Mouse (Mus musculus) embryonic facial prominence, embryonic 12.5 days (tissue): ENCODE data around the gene Olfr1168. TPM values are rescaled to one million over a fixed set of nuclear protein-coding genes. Genes with fewer than 3 reads are reported as not detected.
"Not testable (repeated sequence)": the region's sequence is repeated elsewhere in the genome, so short reads cannot be mapped to it uniquely, and the experiment has no call there.

Experiments used
- ATAC-seq: fragments of 200-750 bp; cut with Nextera tagmentation; 2 replicates; pipeline ENCODE4 v1.8.0; 2017; ENCODE audit not compliant: insufficient number of reproducible peaks, insufficient read depth, low FRiP score, low TSS enrichment
- H3K27ac ChIP-seq: fragments of 300-500 bp; sonication (generic); 2 replicates; pipeline ENCODE4 v1.5.1; 2016; ENCODE audit warnings: mild to moderate bottlenecking
- H3K27me3 ChIP-seq: fragments of 300-500 bp; sonication (generic); 2 replicates; pipeline ENCODE4 v1.6.1; 2016; ENCODE audit warnings: mild to moderate bottlenecking, moderate library complexity
- H3K36me3 ChIP-seq: fragments of 300-500 bp; sonication (generic); 2 replicates; pipeline ENCODE4 v1.6.1; 2016; ENCODE audit warnings: mild to moderate bottlenecking
- H3K4me1 ChIP-seq: fragments of 300-500 bp; sonication (generic); 2 replicates; pipeline ENCODE4 v1.6.1; 2016
- H3K4me2 ChIP-seq: fragments of 300-500 bp; sonication (generic); replicated peaks from 2 replicates; pipeline ENCODE4 v1.6.1; 2016; ENCODE audit warnings: mild to moderate bottlenecking, moderate library complexity
- H3K4me3 ChIP-seq: fragments of 300-500 bp; sonication (generic); 2 replicates; pipeline ENCODE4 v1.5.1; 2016; ENCODE audit warnings: mild to moderate bottlenecking
- H3K9ac ChIP-seq: fragments of 300-500 bp; sonication (generic); 2 replicates; pipeline ENCODE4 v1.6.1; 2016; ENCODE audit warnings: mild to moderate bottlenecking, moderate library complexity
- H3K9me3 ChIP-seq: fragments of 300-500 bp; sonication (generic); 2 replicates; pipeline ENCODE4 v1.6.1; 2016; ENCODE audit warnings: mild to moderate bottlenecking, moderate library complexity
- WGBS: fragments of 180-500 bp; shearing (Covaris S2); methylation state at CpG from one replicate; pipeline ENCODE4 v1.1.7; 2016; 5-methylcytosine and 5-hydroxymethylcytosine counted together
- polyA plus RNA-seq: library from polyadenylated mRNA; unstranded; fragments of >200 nt; fragmentation: Nextera tagmentation; extraction: Ambion mirVana; gene quantifications from 2 replicates; pipeline ENCODE4 v1.2.1, GENCODE M21; 2016

Gene Olfr1168
- polyA plus RNA-seq: not detected in 2 replicates

GRCm38 (mm10) chr2:88181580-88181979 lies at the start of gene Olfr1168:
TSS of gene Olfr1168 (plus strand) at chr2:88181880.
- Histone ChIP-seq H3K9me3 (no peaks in the 10 kb centered on the region), H3K4me1 (no peaks in the 10 kb centered on the region), H3K4me2 (no peak within 1 kb of the TSS), H3K27ac (no peak within 1 kb of the TSS), H3K9ac (no peak within 1 kb of the TSS), H3K36me3 (no peaks in the 10 kb centered on the region), H3K27me3 (no peaks in the 10 kb centered on the region), H3K4me3 (no peak within 1 kb of the TSS)
- WGBS: 94% methylated on average over 2 of the region's 2 CpGs
- no peak for ATAC-seq

GRCm38 (mm10) chr2:88155093-88155492 lies 26.6 kb upstream of the Olfr1168 start, which contains the start of gene Olfr1167:
TSS of gene Olfr1167 (minus strand) at chr2:88155193.
- H3K4me1 ChIP-seq, H3K4me3 ChIP-seq, ATAC-seq, H3K27ac ChIP-seq, H3K36me3 ChIP-seq, H3K4me2 ChIP-seq, H3K9me3 ChIP-seq, H3K9ac ChIP-seq, H3K27me3 ChIP-seq: not testable (repeated sequence)
- WGBS: 81% methylated on average over 1 of the region's 1 CpGs

- no peaks in the 10 kb centered on the region for H3K27me3 ChIP-seq
- no peak overlapping the region for H3K27ac ChIP-seq
- H3K9ac ChIP-seq: no peak overlapping the region
- ATAC-seq: no peak
- H3K4me1 ChIP-seq: no peaks in the 10 kb centered on the region
- H3K36me3 ChIP-seq: no peaks in the 10 kb centered on the region
- WGBS: 97% methylated on average over 1 of the region's 1 CpGs
- no peaks in the 10 kb centered on the region for H3K9me3 ChIP-seq
- no peak overlapping the region for H3K4me3 ChIP-seq
- no peak overlapping the region for H3K4me2 ChIP-seq
Observed at GRCm38 (mm10) chr2:88220784-88221183, 39.1 kb downstream of the Olfr1168 start.

GRCm38 (mm10) chr2:88228234-88228633 lies 46.6 kb downstream of the Olfr1168 start, which contains the start of gene Olfr1170:
TSS of gene Olfr1170 (minus strand) at chr2:88228334.
- Histone ChIP-seq H3K9me3 (no peaks in the 10 kb centered on the region), H3K4me1 (no peaks in the 10 kb centered on the region), H3K4me2 (no peak within 1 kb of the TSS), H3K27ac (no peak within 1 kb of the TSS), H3K9ac (no peak within 1 kb of the TSS), H3K4me3 (no peak within 1 kb of the TSS), H3K36me3 (no peaks in the 10 kb centered on the region), H3K27me3 (no peaks in the 10 kb centered on the region)
- 85% methylated on average over 1 of the region's 1 CpGs for WGBS
- ATAC-seq: no peak

Other genes starting within 250 kb of the Olfr1168 start
- not detected in 2 replicates for gene Olfr1155, start 236.7 kb upstream of the Olfr1168 start, polyA plus RNA-seq
- not detected in 2 replicates for gene Olfr1156, start 228.8 kb upstream of the Olfr1168 start, polyA plus RNA-seq
- not detected in 2 replicates for gene Olfr1157, start 213.6 kb upstream of the Olfr1168 start, polyA plus RNA-seq
- gene Olfr74, start 207.2 kb upstream of the Olfr1168 start, polyA plus RNA-seq: not detected in 2 replicates
- gene Olfr1158, start 191.8 kb upstream of the Olfr1168 start, polyA plus RNA-seq: not detected in 2 replicates
- not detected in 2 replicates for gene Olfr1160, start 173.6 kb upstream of the Olfr1168 start, polyA plus RNA-seq
- not detected in 2 replicates for gene Olfr1161, start 159.1 kb upstream of the Olfr1168 start, polyA plus RNA-seq
- gene Olfr73, start 144.2 kb upstream of the Olfr1168 start, polyA plus RNA-seq: not detected in 2 replicates
- gene Olfr1162, start 130.8 kb upstream of the Olfr1168 start, polyA plus RNA-seq: not detected in 2 replicates
- gene Olfr1163, start 110.0 kb upstream of the Olfr1168 start, polyA plus RNA-seq: not detected in 2 replicates
- not detected in 2 replicates for gene Olfr1164, start 87.9 kb upstream of the Olfr1168 start, polyA plus RNA-seq
- not detected in 2 replicates for gene Olfr1166, start 53.6 kb upstream of the Olfr1168 start, polyA plus RNA-seq
- not detected in 2 replicates for gene Olfr1167, start 26.7 kb upstream of the Olfr1168 start, polyA plus RNA-seq
- not detected in 2 replicates for gene Olfr1170, start 46.5 kb downstream of the Olfr1168 start, polyA plus RNA-seq
- gene Olfr1173, start 98.0 kb downstream of the Olfr1168 start, polyA plus RNA-seq: not detected in 2 replicates
- not detected in 2 replicates for gene Olfr1174-ps, start 133.3 kb downstream of the Olfr1168 start, polyA plus RNA-seq
- gene Olfr1175-ps, start 145.3 kb downstream of the Olfr1168 start, polyA plus RNA-seq: not detected in 2 replicates
- gene Olfr1176, start 154.8 kb downstream of the Olfr1168 start, polyA plus RNA-seq: not detected in 2 replicates
- not detected in 2 replicates for gene Olfr1177-ps, start 164.6 kb downstream of the Olfr1168 start, polyA plus RNA-seq
- gene Olfr1178, start 205.2 kb downstream of the Olfr1168 start, polyA plus RNA-seq: not detected in 2 replicates
- gene Olfr1179, start 224.6 kb downstream of the Olfr1168 start, polyA plus RNA-seq: not detected in 2 replicates
- not detected in 2 replicates for gene Olfr1180, start 237.3 kb downstream of the Olfr1168 start, polyA plus RNA-seq
- gene Olfr1181, start 244.3 kb downstream of the Olfr1168 start, polyA plus RNA-seq: not detected in 2 replicates